Mouse (Mus musculus): ENCODE measurements at regions not wholly inside any gene's neighbourhood (a gene's known extent, or its start where the extent isn't known, plus 50 kb on each side); places are given as distances from the start of the nearest gene placed in this dataset.

GRCm38 (mm10) chr14:78438064-78438677, 98.4 kb downstream of the Akap11 start:
- DNase-seq (ENCODE audit: low spot score in 2 of 2) = no peak

- no peak for DNase-seq (ENCODE audit: low spot score in 2 of 2)
Observed at GRCm38 (mm10) chr14:78436586-78436985, 100.0 kb downstream of the Akap11 start.

- DNase-seq (ENCODE audit: low spot score in 2 of 2) = no peak
Observed at GRCm38 (mm10) chr14:78435982-78436381, 100.6 kb downstream of the Akap11 start.

DNA sequence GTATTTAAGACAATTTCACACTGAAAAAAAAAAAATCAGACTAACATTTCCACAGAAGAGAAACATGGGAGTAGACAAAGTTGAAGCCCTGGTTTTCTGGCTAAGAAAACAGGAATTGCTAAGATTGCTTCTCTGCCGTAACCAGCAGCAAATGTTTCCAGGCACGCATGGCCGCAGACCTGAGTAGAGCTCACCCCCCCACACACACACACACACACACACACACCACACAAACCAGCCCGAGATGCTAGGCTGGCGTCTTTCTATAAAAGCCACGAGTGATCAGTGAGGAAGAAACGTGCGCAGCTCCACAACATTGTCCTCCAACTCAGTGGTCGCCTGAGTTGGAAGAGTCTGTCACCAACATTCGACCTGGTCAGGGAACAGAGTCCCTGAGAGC, 101.0 kb downstream of the Akap11 start:
- no peak for DNase-seq (ENCODE audit: low spot score in 2 of 2)

- no peak for DNase-seq (ENCODE audit: low spot score in 2 of 2)
Observed at GRCm38 (mm10) chr14:78434753-78435152, 101.9 kb downstream of the Akap11 start.

- no peak for DNase-seq (ENCODE audit: low spot score in 2 of 2)
Observed at GRCm38 (mm10) chr14:78434126-78434525, 102.5 kb downstream of the Akap11 start.

DNA sequence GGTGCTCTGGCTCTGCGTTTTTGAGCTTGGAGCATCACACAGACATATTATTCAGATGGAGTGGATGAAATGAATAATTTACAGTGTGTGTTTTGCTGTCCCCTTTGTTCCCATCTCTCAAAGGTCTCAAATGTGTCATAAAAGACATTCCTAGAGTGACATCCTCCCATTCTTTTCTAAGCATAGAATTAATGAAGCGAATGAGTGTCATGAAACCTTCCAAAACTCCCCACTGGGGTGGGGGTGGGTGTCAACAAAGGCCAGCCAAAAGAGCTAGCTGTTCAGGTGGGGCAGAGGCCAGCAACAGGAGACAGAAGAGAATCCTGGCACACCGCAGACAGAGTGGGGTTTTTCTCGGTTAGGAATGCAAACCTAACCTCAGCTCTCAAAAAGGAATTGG, 104.1 kb downstream of the Akap11 start:
- DNase-seq (ENCODE audit: low spot score in 2 of 2) = no peak

GRCm38 (mm10) chr14:78431931-78432330, 104.7 kb downstream of the Akap11 start:
- DNase-seq (ENCODE audit: low spot score in 2 of 2) = no peak

DNA sequence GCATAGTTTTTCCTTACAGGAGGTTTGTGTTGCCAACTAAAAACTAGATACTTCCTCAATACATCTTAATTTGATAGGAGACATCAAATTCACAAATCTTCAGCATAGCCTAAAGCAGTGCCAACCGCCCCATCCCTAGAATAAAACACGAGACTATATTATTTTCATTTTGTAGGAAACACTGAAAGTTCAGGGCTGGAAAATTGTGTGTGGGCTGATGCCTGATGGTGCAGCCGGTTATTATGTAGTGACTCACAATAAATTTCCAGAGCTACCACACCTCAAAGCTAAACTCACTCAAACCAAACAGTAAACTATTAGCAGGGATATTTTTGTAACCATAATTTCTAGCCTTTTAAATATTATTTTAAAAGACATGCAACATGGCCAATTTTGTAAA, 105.2 kb downstream of the Akap11 start:
- no peak for DNase-seq (ENCODE audit: low spot score in 2 of 2)

GRCm38 (mm10) chr14:78428233-78429019, 108.2 kb downstream of the Akap11 start:
- DNase-seq (ENCODE audit: low spot score in 2 of 2) = no peak

GRCm38 (mm10) chr14:78427062-78427461, 109.5 kb downstream of the Akap11 start:
- DNase-seq (ENCODE audit: low spot score in 2 of 2) = no peak

DNA sequence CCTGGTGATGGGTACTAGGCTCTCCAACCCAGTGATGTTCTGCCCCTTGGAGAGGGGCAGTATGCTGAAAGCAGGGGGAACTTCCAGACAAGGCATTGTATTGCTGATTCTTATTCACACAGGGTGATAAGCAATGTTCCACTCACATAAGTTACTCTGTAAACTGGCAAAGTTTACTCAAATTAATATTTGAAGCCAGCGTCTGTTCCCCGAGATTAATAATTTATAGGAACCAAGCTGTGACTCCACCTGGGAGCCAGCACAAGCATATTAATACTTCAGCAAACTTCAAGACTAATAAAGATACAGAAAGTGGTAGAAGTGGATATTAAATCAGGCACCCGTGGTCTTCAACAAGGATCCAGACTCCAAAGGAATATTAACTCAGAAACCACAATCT, 114.0 kb downstream of the Akap11 start:
- no peak for DNase-seq (ENCODE audit: low spot score in 2 of 2)

- DNase-seq (ENCODE audit: low spot score in 2 of 2) = no peak
Observed at GRCm38 (mm10) chr14:78420966-78421365, 113.1 kb upstream of the Tnfsf11 start.

GRCm38 (mm10) chr14:78420176-78420575, 112.3 kb upstream of the Tnfsf11 start:
- no peak for DNase-seq (ENCODE audit: low spot score in 2 of 2)

- DNase-seq (ENCODE audit: low spot score in 2 of 2) = no peak
Observed at GRCm38 (mm10) chr14:78405568-78405967, 97.7 kb upstream of the Tnfsf11 start.

GRCm38 (mm10) chr14:78397914-78398313, 90.1 kb upstream of the Tnfsf11 start:
- no peak for DNase-seq (ENCODE audit: low spot score in 2 of 2)

DNA sequence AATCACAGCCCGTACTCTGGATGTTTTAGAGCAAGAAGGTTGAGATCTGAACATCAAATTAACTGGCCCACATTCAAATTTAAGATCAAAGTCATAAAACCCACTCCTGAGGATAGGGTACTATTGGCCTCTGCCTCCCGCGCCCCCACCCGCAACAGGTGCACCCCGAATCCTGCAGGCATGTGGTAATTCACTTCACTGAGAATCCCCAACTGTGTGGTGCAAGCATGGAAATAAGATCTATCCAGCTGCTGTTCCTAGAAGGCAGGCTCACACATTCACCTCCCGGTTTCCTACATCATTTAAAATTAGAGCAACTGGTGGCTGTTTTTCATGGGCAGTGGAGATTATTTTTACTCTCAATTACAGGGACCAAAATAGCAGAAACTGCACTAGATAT, 87.8 kb upstream of the Tnfsf11 start:
- DNase-seq (ENCODE audit: low spot score in 2 of 2) = no peak

GRCm38 (mm10) chr14:78387011-78387410, 79.2 kb upstream of the Tnfsf11 start:
- DNase-seq (ENCODE audit: low spot score in 2 of 2) = no peak

GRCm38 (mm10) chr14:78384370-78384769, 76.5 kb upstream of the Tnfsf11 start:
- DNase-seq (ENCODE audit: low spot score in 2 of 2) = no peak

GRCm38 (mm10) chr14:78383256-78383709, 75.4 kb upstream of the Tnfsf11 start:
- peak in 1 of 2 experiments; percentile 1 for DNase-seq (ENCODE audit: low spot score in 2 of 2)

GRCm38 (mm10) chr14:78380011-78380410, 72.2 kb upstream of the Tnfsf11 start:
- no peak for DNase-seq (ENCODE audit: low spot score in 2 of 2)

DNA sequence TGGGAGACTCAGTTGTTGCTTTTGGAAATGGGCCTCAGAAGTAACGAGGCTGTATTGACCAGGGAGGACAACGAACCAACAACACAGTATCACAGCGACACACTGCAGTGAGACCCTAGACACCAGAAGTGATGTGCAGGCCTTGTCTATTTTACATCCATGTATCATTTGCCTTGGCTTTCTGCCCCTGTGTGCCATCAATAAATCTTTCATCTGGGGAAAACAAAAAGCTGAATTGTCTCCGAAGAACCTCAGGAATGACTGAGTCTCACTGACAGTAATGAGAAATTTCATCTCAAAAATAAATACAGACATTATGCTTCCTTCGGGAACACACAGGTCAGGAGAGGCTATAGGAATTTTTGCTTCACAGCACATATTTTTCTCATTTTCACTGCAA, 68.7 kb upstream of the Tnfsf11 start:
- DNase-seq (ENCODE audit: low spot score in 2 of 2) = no peak

- DNase-seq (ENCODE audit: low spot score in 2 of 2) = no peak
Observed at GRCm38 (mm10) chr14:78375746-78376495, 68.1 kb upstream of the Tnfsf11 start.
